Mouse (Mus musculus) lung, embryonic 16.5 days (tissue): Measurements from ENCODE around the gene Armc6. TPM values are rescaled to one million over a fixed set of nuclear protein-coding genes. Genes with fewer than 3 reads are reported as not detected.

Experiments
- ATAC-seq: fragments of 200-750 bp; cut with Nextera tagmentation; 2 replicates; pipeline ENCODE4 v1.8.0; 2017; ENCODE audit warnings: low read depth, mild to moderate bottlenecking, moderate library complexity
- H3K27ac ChIP-seq: fragments of 300-500 bp; sonication (generic); 2 replicates; pipeline ENCODE4 v1.5.1; 2014; ENCODE audit warnings: mild to moderate bottlenecking, control low read depth, low read length
- H3K27me3 ChIP-seq: fragments of 300-500 bp; sonication (generic); 2 replicates; pipeline ENCODE4 v1.6.1; 2014; ENCODE audit warnings: low read depth, low read length, mixed read lengths; ENCODE audit not compliant: control insufficient read depth, insufficient read depth
- H3K36me3 ChIP-seq: fragments of 300-500 bp; sonication (generic); 2 replicates; pipeline ENCODE4 v1.6.1; 2014; ENCODE audit warnings: low read length; ENCODE audit not compliant: control insufficient read depth, insufficient read depth
- H3K4me1 ChIP-seq: fragments of 300-500 bp; sonication (generic); replicated peaks from 2 replicates; pipeline ENCODE4 v1.6.1; 2014; ENCODE audit warnings: low read length, mixed read lengths; ENCODE audit not compliant: control insufficient read depth, insufficient read depth
- H3K4me2 ChIP-seq: fragments of 300-500 bp; sonication (generic); 2 replicates; pipeline ENCODE4 v1.6.1; 2014; ENCODE audit warnings: low read depth, low read length, control low read depth
- H3K4me3 ChIP-seq: fragments of 300-500 bp; sonication (generic); 2 replicates; pipeline ENCODE4 v1.5.1; 2014; ENCODE audit warnings: mild to moderate bottlenecking, low read length, control low read depth
- H3K9ac ChIP-seq: fragments of 300-500 bp; sonication (generic); 2 replicates; pipeline ENCODE4 v1.6.1; 2014; ENCODE audit warnings: low read length, control low read depth
- H3K9me3 ChIP-seq: fragments of 300-500 bp; sonication (generic); 2 replicates; pipeline ENCODE4 v1.6.1; 2016; ENCODE audit warnings: low read length; ENCODE audit not compliant: control insufficient read depth
- WGBS: fragments of 180-500 bp; shearing (Covaris S2); extraction: QIAGEN DNeasy Blood & Tissue Kit; methylation state at CpG from one replicate; pipeline ENCODE4 v1.1.7; 2014; 5-methylcytosine and 5-hydroxymethylcytosine counted together
- polyA plus RNA-seq: library from polyadenylated mRNA; unstranded; fragments of >200 nt; fragmentation: Nextera tagmentation; extraction: Ambion mirVana; gene quantifications from 2 replicates; pipeline ENCODE4 v1.2.1, GENCODE M21; 2015

Gene Armc6
- polyA plus RNA-seq, 1 experiment from 2014 or later = 22.4 TPM

DNA sequence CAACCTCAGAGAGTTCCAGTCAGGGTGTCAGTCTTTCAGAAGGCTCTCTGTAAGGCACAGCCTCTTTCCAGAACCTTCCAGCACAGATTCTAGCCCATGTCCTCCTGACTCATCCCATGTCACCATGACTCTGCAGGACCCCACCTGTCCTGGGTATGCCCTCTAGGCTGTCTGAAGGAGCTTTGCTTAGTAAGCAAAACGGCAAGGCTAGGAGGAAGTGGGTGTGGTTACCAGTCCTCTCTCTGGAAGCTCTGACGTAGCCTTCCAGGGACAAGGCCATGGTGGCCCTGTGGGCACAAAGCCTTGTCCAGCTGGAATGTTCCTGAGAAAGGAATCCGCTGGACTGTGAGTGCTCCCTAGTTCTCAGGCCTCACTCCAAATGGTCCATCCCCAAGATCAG is 38.7 kb upstream of the Armc6 start:
- whole genome bisulfite sequencing = 45% methylated on average over 3 of the region's 3 CpGs
- no peaks in the 10 kb centered on the region for H3K36me3 ChIP-seq
- H3K4me2 ChIP-seq = no peak overlapping the region
- H3K27ac ChIP-seq = peak overlapping the region; percentile 14; the same call in 1 of the 2 replicates
- H3K9me3 ChIP-seq = no peaks in the 10 kb centered on the region
- no peak overlapping the region for H3K4me3 ChIP-seq
- peaks cover 8% of the 10 kb centered on the region for H3K4me1 ChIP-seq
- no peaks in the 10 kb centered on the region for H3K27me3 ChIP-seq
- no peak overlapping the region for H3K9ac ChIP-seq
- ATAC-seq = peak; percentile 45

DNA sequence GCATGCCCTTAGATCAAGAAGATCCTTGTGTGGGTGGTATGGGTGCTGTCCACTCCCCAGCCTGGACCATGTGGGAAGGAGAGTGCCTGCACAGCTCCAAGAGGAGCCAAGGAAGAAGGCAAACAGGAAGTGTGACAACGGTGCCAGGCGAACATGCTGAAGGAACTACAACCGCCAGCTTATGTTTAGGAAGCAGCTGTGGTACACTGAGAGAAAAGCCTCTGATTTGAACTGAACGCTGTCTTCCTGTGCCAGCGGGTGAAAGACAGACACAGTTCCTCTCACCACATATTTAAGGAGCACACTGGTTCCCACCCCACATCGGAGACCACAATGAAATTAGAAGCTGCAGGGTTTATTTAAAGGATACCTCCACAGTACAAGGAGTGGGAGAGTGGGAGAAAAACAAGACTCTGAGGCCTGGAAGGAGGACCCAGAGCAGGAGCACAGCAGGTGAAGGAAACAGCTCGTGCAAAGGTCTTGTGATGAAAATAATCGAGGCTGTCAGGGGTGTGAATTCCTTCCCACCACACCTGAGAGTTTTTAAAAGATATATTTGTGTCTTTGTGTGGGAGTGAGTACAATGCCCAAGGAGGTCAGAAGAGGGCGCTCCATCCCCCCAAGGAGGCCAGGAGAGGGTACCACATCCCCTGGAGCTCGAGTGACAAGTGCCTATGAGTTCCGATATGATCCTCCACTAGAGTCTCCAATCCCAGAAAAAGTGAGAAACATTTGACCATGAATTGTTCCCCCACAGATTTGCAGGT is 34.7 kb upstream of the Armc6 start:
- no peaks in the 10 kb centered on the region for H3K27me3 ChIP-seq
- no peaks in the 10 kb centered on the region for H3K9me3 ChIP-seq
- H3K4me3 ChIP-seq = no peak overlapping the region
- H3K9ac ChIP-seq = no peak overlapping the region
- peak overlapping the region; percentile 62 for H3K27ac ChIP-seq
- ATAC-seq = no peak
- no peak overlapping the region for H3K4me2 ChIP-seq
- 39% methylated on average over 11 of the region's 11 CpGs for WGBS
- H3K36me3 ChIP-seq = peaks cover 12% of the 10 kb centered on the region
- H3K4me1 ChIP-seq = peaks cover 8% of the 10 kb centered on the region

DNA sequence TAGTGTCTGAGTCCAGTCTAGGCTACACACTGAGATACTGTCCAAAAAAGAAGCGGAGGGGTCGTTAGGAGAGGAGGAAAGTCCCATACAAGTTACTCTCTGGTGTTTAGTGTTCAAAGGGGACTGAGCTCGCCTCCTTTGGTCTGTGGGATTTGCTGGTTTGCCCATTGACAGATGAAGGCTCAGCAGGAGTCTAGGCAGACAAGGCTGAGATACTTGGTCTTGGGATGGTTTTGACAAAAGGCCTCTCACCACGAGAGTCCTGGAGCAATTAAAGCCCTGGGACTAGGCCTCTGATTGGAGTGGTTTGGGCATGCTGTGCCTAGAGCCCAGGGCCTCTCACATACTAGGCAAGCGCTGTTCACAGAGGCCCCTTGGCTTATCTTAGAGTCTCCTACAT is 34.0 kb upstream of the Armc6 start:
- Histone ChIP-seq H3K9me3 (no peaks in the 10 kb centered on the region), H3K36me3 (peaks cover 19% of the 10 kb centered on the region), H3K9ac (no peak overlapping the region), H3K4me3 (no peak overlapping the region), H3K4me2 (no peak overlapping the region), H3K27me3 (no peaks in the 10 kb centered on the region), H3K4me1 (peaks cover 8% of the 10 kb centered on the region), H3K27ac (peak overlapping the region; percentile 10; the same call in 1 of the 2 replicates)
- ATAC-seq = no peak
- 54% methylated on average over 5 of the region's 5 CpGs for WGBS

DNA sequence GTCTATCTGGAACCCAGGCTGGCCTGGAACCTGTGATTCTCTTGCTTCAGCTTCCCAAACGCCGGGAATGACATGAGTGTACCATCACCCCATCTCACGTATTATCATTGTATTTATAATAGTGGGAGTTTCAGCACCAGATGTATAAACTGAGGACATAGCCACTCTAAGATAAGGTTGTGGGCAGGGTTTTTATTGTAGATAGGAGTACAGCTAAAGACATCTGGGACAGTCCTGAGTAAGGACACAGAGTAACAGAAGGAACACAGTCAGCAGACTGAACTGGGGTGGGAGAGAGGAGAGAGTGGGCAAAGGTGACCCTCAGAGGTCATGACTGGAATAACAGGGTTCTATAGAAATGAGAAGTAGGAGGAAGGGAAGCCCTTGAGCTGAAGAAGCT is 33.4 kb upstream of the Armc6 start:
- WGBS = 77% methylated on average over 3 of the region's 3 CpGs
- H3K4me1 ChIP-seq = peaks cover 5% of the 10 kb centered on the region
- H3K4me2 ChIP-seq = no peak overlapping the region
- ATAC-seq = no peak
- no peaks in the 10 kb centered on the region for H3K27me3 ChIP-seq
- peaks cover 25% of the 10 kb centered on the region for H3K36me3 ChIP-seq
- no peak overlapping the region for H3K9ac ChIP-seq
- no peak overlapping the region for H3K4me3 ChIP-seq
- H3K27ac ChIP-seq = no peak overlapping the region
- no peaks in the 10 kb centered on the region for H3K9me3 ChIP-seq

DNA sequence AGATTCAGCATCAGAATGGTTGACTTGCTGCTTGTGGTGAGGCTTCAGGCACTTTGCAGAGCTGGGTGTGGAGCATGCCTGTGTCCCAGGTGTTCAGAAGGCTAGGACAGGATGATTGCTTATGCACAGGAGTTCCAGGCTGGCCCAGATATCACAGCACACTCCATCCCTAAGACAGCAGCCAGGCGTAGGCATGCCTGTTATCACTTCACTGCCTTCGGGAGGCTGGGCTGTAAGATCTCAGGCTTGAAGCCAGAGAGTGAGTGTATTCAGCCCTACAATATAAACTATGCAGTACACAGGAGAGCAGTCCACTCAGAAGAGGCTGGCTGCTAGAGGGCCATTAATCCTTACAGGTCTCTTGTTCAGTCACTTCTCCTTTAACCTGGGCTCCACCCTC is 24.8 kb upstream of the Armc6 start:
- peaks cover 58% of the 10 kb centered on the region for H3K36me3 ChIP-seq
- H3K9me3 ChIP-seq = no peaks in the 10 kb centered on the region
- H3K4me1 ChIP-seq = no peaks in the 10 kb centered on the region
- no peaks in the 10 kb centered on the region for H3K27me3 ChIP-seq
- H3K9ac ChIP-seq = no peak overlapping the region
- no peak overlapping the region for H3K4me3 ChIP-seq
- 69% methylated on average over 2 of the region's 2 CpGs for WGBS
- no peak overlapping the region for H3K27ac ChIP-seq
- H3K4me2 ChIP-seq = no peak overlapping the region
- ATAC-seq = peak; percentile 43; the same call in 1 of the 2 replicates

DNA sequence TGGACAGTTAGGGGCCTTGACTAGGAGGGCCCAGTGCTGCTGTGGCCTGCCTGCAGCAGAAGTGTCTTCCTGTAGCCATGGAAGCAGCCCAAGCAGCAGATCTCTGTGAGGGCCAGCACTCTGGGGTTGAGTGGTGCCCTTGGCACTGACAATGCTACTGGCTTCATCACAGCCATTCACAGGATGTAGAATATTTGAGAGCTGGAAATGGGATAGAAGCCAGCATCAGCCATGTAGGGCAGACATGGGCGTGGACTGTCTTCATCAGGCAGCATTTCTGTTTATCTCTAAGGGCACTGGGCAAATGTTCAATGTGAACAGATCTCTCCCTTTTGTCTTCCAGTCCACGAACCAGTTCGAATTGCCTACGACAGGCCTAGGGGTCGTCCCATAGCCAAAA is 24.3 kb upstream of the Armc6 start:
- Histone ChIP-seq H3K27me3 (no peaks in the 10 kb centered on the region), H3K9ac (no peak overlapping the region), H3K27ac (no peak overlapping the region), H3K36me3 (peaks cover 58% of the 10 kb centered on the region), H3K9me3 (no peaks in the 10 kb centered on the region), H3K4me1 (no peaks in the 10 kb centered on the region), H3K4me2 (no peak overlapping the region), H3K4me3 (no peak overlapping the region)
- 83% methylated on average over 5 of the region's 5 CpGs for WGBS
- ATAC-seq = peak; percentile 60

DNA sequence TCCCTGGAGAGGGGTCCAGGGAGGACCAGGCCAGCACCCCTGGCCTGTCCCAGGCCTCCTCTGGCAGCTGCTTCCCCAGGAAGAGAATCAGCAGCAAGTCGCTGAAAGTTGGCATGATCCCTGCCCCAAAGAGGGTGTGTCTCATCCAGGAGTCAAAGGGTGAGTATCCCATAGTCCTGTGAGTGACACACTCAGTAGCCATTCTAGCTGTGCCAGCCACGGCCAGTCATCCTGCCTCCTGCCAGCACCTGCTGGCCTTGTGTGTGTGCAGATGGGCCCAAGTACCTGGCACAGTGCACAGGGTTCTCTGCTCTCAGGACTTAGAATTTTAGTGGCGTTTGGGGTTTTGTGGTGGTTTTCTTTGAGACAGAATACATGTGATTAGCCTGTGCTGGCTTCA is 23.2 kb upstream of the Armc6 start:
- WGBS = 73% methylated on average over 3 of the region's 3 CpGs
- ATAC-seq = no peak
- H3K4me2 ChIP-seq = no peak overlapping the region
- no peaks in the 10 kb centered on the region for H3K9me3 ChIP-seq
- H3K27ac ChIP-seq = no peak overlapping the region
- no peak overlapping the region for H3K4me3 ChIP-seq
- peaks cover 57% of the 10 kb centered on the region for H3K36me3 ChIP-seq
- no peaks in the 10 kb centered on the region for H3K4me1 ChIP-seq
- H3K27me3 ChIP-seq = no peaks in the 10 kb centered on the region
- H3K9ac ChIP-seq = no peak overlapping the region

DNA sequence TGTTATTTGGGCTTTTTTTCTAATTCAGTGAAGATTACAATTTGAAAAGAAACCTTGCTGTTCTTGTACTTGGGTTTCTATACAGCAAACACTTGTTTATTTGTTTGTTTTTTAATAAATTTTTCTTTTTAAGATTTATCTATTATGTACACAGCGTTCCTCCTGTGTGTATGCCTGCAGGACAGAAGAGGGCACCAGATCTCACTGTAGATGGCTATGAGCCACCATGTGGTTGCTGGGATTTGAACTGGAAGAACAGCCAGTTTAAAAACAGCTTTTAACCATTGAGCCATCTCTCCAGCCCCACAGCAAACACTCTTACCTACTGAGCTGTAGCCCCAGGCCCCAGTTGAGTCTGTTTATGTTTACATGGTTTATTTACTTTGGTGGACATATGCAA is 20.4 kb upstream of the Armc6 start:
- WGBS = 79% methylated on average over 1 of the region's 1 CpGs
- no peaks in the 10 kb centered on the region for H3K27me3 ChIP-seq
- H3K9ac ChIP-seq = no peak overlapping the region
- H3K27ac ChIP-seq = no peak overlapping the region
- H3K9me3 ChIP-seq = no peaks in the 10 kb centered on the region
- no peak for ATAC-seq
- no peaks in the 10 kb centered on the region for H3K4me1 ChIP-seq
- H3K36me3 ChIP-seq = peaks cover 49% of the 10 kb centered on the region
- no peak overlapping the region for H3K4me3 ChIP-seq
- no peak overlapping the region for H3K4me2 ChIP-seq

DNA sequence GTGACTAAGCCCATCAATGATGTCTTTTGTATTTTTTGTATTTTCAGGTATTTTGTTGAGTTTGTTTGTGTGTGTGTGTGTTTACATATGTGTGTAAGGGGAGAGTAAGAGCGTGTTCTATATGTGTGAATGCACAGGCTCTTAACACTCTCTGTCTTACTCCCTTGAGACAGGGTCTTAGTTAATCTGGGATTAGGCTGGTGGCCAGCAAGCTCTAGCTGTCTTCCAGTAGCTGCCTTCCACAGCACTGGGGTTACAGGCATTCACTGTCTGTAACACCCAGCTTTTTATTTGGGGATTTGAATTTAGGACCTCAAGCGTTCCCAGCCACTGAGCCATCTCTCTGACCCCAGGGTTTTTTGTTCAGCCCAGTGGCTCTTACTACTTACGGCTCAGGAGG is 13.6 kb upstream of the Armc6 start:
- Histone ChIP-seq H3K36me3 (peaks cover 39% of the 10 kb centered on the region), H3K27me3 (no peaks in the 10 kb centered on the region), H3K4me3 (no peak overlapping the region), H3K27ac (no peak overlapping the region), H3K9me3 (no peaks in the 10 kb centered on the region), H3K4me2 (no peak overlapping the region), H3K9ac (no peak overlapping the region), H3K4me1 (no peaks in the 10 kb centered on the region)
- no peak for ATAC-seq
- WGBS = 92% methylated on average over 3 of the region's 3 CpGs
